Mouse (Mus musculus) T-helper 1 cell (primary cell): ENCODE measurements around the gene Timm8a1.
"Not testable (repeated sequence)": the region's sequence is repeated elsewhere in the genome, so short reads cannot be mapped to it uniquely, and the experiment has no call there.

Experiments used
- in situ Hi-C: fragments of 300-600 bp; cut with MboI, MseI; formaldehyde crosslinking; loops from one replicate; pipeline ENCODE4 v1.15.1; 2025; ENCODE audit warnings: high pct_unique_total_duplicates

The Timm8a1 gene

GRCm38 (mm10) chrX:134541145-134541954 lies at the start of gene Timm8a1:
Timm8a1 (minus strand) TSS chrX:134541865.
- in situ Hi-C loops: no loop called here

GRCm38 (mm10) chrX:134589836-134590235 lies 48.2 kb upstream of the Timm8a1 start:
- in situ Hi-C loops: no loop called here

- in situ Hi-C loops: no loop called here
Measured at GRCm38 (mm10) chrX:134588997-134589396, 47.3 kb upstream of the Timm8a1 start.

GRCm38 (mm10) chrX:134588261-134588660 lies 46.6 kb upstream of the Timm8a1 start:
- in situ Hi-C loops: no loop called here

- in situ Hi-C loops: no loop called here
Measured at GRCm38 (mm10) chrX:134586447-134586846, 44.8 kb upstream of the Timm8a1 start.

GRCm38 (mm10) chrX:134585103-134586002 lies 43.7 kb upstream of the Timm8a1 start, which contains the start of gene Rpl36a:
Rpl36a (plus strand) TSS chrX:134585654.
- in situ Hi-C loops: no loop called here

GRCm38 (mm10) chrX:134582888-134583669 lies 41.4 kb upstream of the Timm8a1 start, which contains the start of gene Btk:
Btk (minus strand) TSS chrX:134583570.
- in situ Hi-C loops: no loop called here

GRCm38 (mm10) chrX:134582270-134582669 lies 40.6 kb upstream of the Timm8a1 start:
- in situ Hi-C loops: no loop called here

- in situ Hi-C loops: no loop called here
Measured at GRCm38 (mm10) chrX:134580528-134581305, 39.1 kb upstream of the Timm8a1 start.

- in situ Hi-C loops: no loop called here
Measured at GRCm38 (mm10) chrX:134577896-134578295, 36.2 kb upstream of the Timm8a1 start.

GRCm38 (mm10) chrX:134566536-134567222 lies 25.0 kb upstream of the Timm8a1 start:
- in situ Hi-C loops: no loop called here

GRCm38 (mm10) chrX:134564326-134564725 lies 22.7 kb upstream of the Timm8a1 start:
- in situ Hi-C loops: no loop called here

- in situ Hi-C loops: no loop called here
Measured at GRCm38 (mm10) chrX:134554425-134554824, 12.8 kb upstream of the Timm8a1 start.

- in situ Hi-C loops: no loop called here
Measured at GRCm38 (mm10) chrX:134553326-134553725, 11.7 kb upstream of the Timm8a1 start.

- in situ Hi-C loops: no loop called here
Measured at GRCm38 (mm10) chrX:134550903-134551302, 9.2 kb upstream of the Timm8a1 start.

GRCm38 (mm10) chrX:134547330-134547729 lies 5.7 kb upstream of the Timm8a1 start:
- in situ Hi-C loops: no loop called here

GRCm38 (mm10) chrX:134541955-134542308 lies 267 bp upstream of the Timm8a1 start:
- in situ Hi-C loops: no loop called here

GRCm38 (mm10) chrX:134540414-134541135 lies 1.1 kb downstream of the Timm8a1 start:
- in situ Hi-C loops: no loop called here

- in situ Hi-C loops: not testable (repeated sequence)
Measured at GRCm38 (mm10) chrX:134539795-134540194, 1.9 kb downstream of the Timm8a1 start.

- in situ Hi-C loops: no loop called here
Measured at GRCm38 (mm10) chrX:134533346-134533745, 8.3 kb downstream of the Timm8a1 start.
